Mouse (Mus musculus): ENCODE data around the gene Rapgef5. TPM values are rescaled to one million over a fixed set of nuclear protein-coding genes. Genes with fewer than 3 reads are reported as not detected.

The Rapgef5 gene
- polyA plus RNA-seq, 1 experiment from 2014 or later: 7.9 TPM

GRCm38 (mm10) chr12:117771156-117771555 is 254.9 kb downstream of the Rapgef5 start:
- H3K27ac ChIP-seq (ENCODE audit: low read depth, low read length): no peak overlapping the region
- no peak overlapping the region for H3K4me2 ChIP-seq (ENCODE audit: low read depth, low read length, severe bottlenecking)
- DNase-seq (ENCODE audit: low spot score): no peak
- H3K9ac ChIP-seq (ENCODE audit: low read length): no peak overlapping the region
- H3K36me3 ChIP-seq (ENCODE audit: control insufficient read depth, insufficient read depth, low read length): no peaks in the 10 kb centered on the region
- H3K27me3 ChIP-seq (ENCODE audit: control insufficient read depth, insufficient read depth, low read length): no peaks in the 10 kb centered on the region
- H3K4me3 ChIP-seq (ENCODE audit: low read depth, low read length): no peak overlapping the region
- no peaks in the 10 kb centered on the region for H3K9me3 ChIP-seq (ENCODE audit: control insufficient read depth, low read length)
- no peaks in the 10 kb centered on the region for H3K4me1 ChIP-seq (replicated peaks; ENCODE audit: control insufficient read depth, insufficient read depth, low read length)
- WGBS: 83% methylated on average over 4 of the region's 4 CpGs
- ATAC-seq (replicated peaks; ENCODE audit: low FRiP score): no peak

DNA sequence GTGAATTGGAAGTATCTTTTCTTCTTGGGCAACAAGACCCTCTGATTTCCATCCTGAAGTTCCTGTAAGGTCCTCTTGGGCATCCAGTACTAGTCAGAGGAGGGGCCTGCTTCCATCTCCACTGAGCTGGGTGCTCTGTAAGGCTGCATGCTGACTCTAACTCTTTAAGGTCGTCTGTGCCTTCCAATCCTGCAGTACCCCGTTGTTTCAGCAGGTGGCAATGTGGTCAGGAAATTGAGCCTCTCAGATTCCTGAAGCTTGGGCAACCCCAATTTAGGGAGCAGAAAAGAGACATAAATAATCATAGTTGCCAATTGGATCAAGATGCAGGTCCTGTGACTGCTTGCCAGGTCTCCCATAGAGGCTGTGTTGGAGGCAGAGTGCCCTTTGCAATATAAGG is 256.4 kb downstream of the Rapgef5 start:
- peak; percentile 54 for ATAC-seq (replicated peaks; ENCODE audit: low FRiP score)
- WGBS: 0% methylated on average over 2 of the region's 2 CpGs
- no peak overlapping the region for H3K4me2 ChIP-seq (ENCODE audit: low read depth, low read length, severe bottlenecking)

DNA sequence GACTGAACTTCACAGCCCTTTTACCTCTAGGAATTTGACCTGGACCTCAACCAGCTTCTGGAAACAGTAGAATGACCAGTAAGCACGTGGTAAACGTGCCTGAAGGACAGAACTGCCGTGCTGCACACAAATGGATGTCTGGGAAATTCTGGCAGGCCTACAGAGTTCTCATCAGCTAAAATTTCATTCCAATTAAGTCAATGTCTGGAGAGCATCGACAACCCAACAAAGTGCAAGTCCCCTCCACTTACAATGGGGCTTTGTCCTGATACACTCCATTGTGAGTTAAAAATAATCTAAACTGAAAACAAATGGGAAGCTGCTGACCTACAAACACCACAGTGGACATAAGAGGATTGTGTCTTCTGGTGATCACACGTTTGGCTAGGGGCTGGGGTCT is 260.6 kb downstream of the Rapgef5 start:
- Histone ChIP-seq H3K9ac (ENCODE audit: low read length) (no peak overlapping the region), H3K4me3 (ENCODE audit: low read depth, low read length) (no peak overlapping the region), H3K9me3 (ENCODE audit: control insufficient read depth, low read length) (no peaks in the 10 kb centered on the region), H3K27me3 (ENCODE audit: control insufficient read depth, insufficient read depth, low read length) (no peaks in the 10 kb centered on the region), H3K36me3 (ENCODE audit: control insufficient read depth, insufficient read depth, low read length) (no peaks in the 10 kb centered on the region), H3K27ac (ENCODE audit: low read depth, low read length) (no peak overlapping the region), H3K4me2 (ENCODE audit: low read depth, low read length, severe bottlenecking) (no peak overlapping the region), H3K4me1 (replicated peaks; ENCODE audit: control insufficient read depth, insufficient read depth, low read length) (no peaks in the 10 kb centered on the region)
- 63% methylated on average over 5 of the region's 5 CpGs for WGBS
- no peak for DNase-seq (ENCODE audit: low spot score)
- ATAC-seq (replicated peaks; ENCODE audit: low FRiP score): no peak

More for the DNA sequence above, 256.4 kb downstream of the Rapgef5 start:
- H3K27ac ChIP-seq (ENCODE audit: low read depth, low read length): no peak overlapping the region
- DNase-seq (ENCODE audit: low spot score): peak; percentile 83
- no peak overlapping the region for H3K4me3 ChIP-seq (ENCODE audit: low read depth, low read length)
- H3K4me1 ChIP-seq (replicated peaks; ENCODE audit: control insufficient read depth, insufficient read depth, low read length): no peaks in the 10 kb centered on the region
- no peaks in the 10 kb centered on the region for H3K9me3 ChIP-seq (ENCODE audit: control insufficient read depth, low read length)
- H3K27me3 ChIP-seq (ENCODE audit: control insufficient read depth, insufficient read depth, low read length): no peaks in the 10 kb centered on the region
- H3K9ac ChIP-seq (ENCODE audit: low read length): no peak overlapping the region
- no peaks in the 10 kb centered on the region for H3K36me3 ChIP-seq (ENCODE audit: control insufficient read depth, insufficient read depth, low read length)

- H3K4me1 ChIP-seq (replicated peaks; ENCODE audit: control insufficient read depth, insufficient read depth, low read length): no peaks in the 10 kb centered on the region
- no peak for ATAC-seq (replicated peaks; ENCODE audit: low FRiP score)
- no peaks in the 10 kb centered on the region for H3K27me3 ChIP-seq (ENCODE audit: control insufficient read depth, insufficient read depth, low read length)
- WGBS: 61% methylated on average over 2 of the region's 2 CpGs
- no peak overlapping the region for H3K27ac ChIP-seq (ENCODE audit: low read depth, low read length)
- H3K9me3 ChIP-seq (ENCODE audit: control insufficient read depth, low read length): no peaks in the 10 kb centered on the region
- no peak for DNase-seq (ENCODE audit: low spot score)
- H3K4me3 ChIP-seq (ENCODE audit: low read depth, low read length): no peak overlapping the region
- H3K36me3 ChIP-seq (ENCODE audit: control insufficient read depth, insufficient read depth, low read length): no peaks in the 10 kb centered on the region
- no peak overlapping the region for H3K9ac ChIP-seq (ENCODE audit: low read length)
- H3K4me2 ChIP-seq (ENCODE audit: low read depth, low read length, severe bottlenecking): no peak overlapping the region
These were observed 265.1 kb downstream of the Rapgef5 start for GRCm38 (mm10) chr12:117781360-117781759.

DNA sequence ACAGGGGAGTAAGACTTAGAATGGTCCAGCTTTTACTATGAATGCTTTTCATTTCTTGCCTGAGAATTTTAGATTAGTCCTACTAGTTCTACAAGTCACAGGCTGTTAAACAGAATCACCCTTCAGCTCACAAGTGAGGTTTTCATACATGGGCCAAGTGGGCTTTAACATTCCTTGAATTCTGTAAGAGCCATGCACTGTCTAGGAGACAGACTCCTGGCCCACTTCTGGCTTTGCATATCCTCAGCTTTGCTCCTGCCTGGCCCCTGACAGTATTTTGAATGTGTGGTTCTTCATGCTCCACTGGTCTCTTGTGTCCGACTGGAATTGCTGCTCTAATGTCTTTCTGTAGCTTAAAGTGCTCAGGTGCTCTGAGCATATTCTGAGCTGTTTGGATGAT is 267.1 kb downstream of the Rapgef5 start:
- ATAC-seq (replicated peaks; ENCODE audit: low FRiP score): no peak
- DNase-seq (ENCODE audit: low spot score): no peak
- Histone ChIP-seq H3K27me3 (ENCODE audit: control insufficient read depth, insufficient read depth, low read length) (no peaks in the 10 kb centered on the region; the same call in 1 of the 2 replicates), H3K27ac (ENCODE audit: low read depth, low read length) (no peak overlapping the region), H3K4me2 (ENCODE audit: low read depth, low read length, severe bottlenecking) (no peak overlapping the region), H3K36me3 (ENCODE audit: control insufficient read depth, insufficient read depth, low read length) (no peaks in the 10 kb centered on the region), H3K9me3 (ENCODE audit: control insufficient read depth, low read length) (no peaks in the 10 kb centered on the region), H3K4me3 (ENCODE audit: low read depth, low read length) (no peak overlapping the region), H3K9ac (ENCODE audit: low read length) (no peak overlapping the region), H3K4me1 (replicated peaks; ENCODE audit: control insufficient read depth, insufficient read depth, low read length) (no peaks in the 10 kb centered on the region; the same call in 1 of the 2 replicates)
- WGBS: 16% methylated on average over 1 of the region's 1 CpGs

DNA sequence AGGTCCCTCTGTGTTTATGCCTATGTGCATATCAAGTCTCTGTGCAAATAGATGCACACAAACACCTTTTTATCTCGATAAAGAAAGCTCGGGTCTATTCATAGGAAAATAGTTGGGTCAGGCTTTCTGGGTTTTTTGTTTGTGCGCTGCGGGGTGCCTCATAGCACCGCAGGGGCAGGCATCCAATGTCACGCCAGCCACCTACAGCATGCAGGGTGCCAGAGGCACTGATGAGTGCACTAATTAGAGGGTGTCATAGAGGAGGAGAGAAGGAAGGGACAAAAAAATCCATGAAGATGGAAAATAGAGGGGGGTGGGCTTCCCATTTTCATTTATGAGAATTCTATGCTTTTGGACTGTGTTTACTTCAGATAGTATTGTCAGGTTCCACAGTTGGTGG is 270.3 kb downstream of the Rapgef5 start:
- DNase-seq (ENCODE audit: low spot score) (no peak), ATAC-seq (replicated peaks; ENCODE audit: low FRiP score) (no peak)
- 16% methylated on average over 6 of the region's 6 CpGs for WGBS
- H3K9me3 ChIP-seq (ENCODE audit: control insufficient read depth, low read length): no peaks in the 10 kb centered on the region
- H3K4me2 ChIP-seq (ENCODE audit: low read depth, low read length, severe bottlenecking): no peak overlapping the region
- no peak overlapping the region for H3K4me3 ChIP-seq (ENCODE audit: low read depth, low read length)
- no peaks in the 10 kb centered on the region for H3K36me3 ChIP-seq (ENCODE audit: control insufficient read depth, insufficient read depth, low read length)
- H3K4me1 ChIP-seq (replicated peaks; ENCODE audit: control insufficient read depth, insufficient read depth, low read length): peaks cover 9% of the 10 kb centered on the region; the same call in 1 of the 2 replicates
- H3K9ac ChIP-seq (ENCODE audit: low read length): no peak overlapping the region
- no peaks in the 10 kb centered on the region; the same call in 1 of the 2 replicates for H3K27me3 ChIP-seq (ENCODE audit: control insufficient read depth, insufficient read depth, low read length)
- no peak overlapping the region for H3K27ac ChIP-seq (ENCODE audit: low read depth, low read length)

DNA sequence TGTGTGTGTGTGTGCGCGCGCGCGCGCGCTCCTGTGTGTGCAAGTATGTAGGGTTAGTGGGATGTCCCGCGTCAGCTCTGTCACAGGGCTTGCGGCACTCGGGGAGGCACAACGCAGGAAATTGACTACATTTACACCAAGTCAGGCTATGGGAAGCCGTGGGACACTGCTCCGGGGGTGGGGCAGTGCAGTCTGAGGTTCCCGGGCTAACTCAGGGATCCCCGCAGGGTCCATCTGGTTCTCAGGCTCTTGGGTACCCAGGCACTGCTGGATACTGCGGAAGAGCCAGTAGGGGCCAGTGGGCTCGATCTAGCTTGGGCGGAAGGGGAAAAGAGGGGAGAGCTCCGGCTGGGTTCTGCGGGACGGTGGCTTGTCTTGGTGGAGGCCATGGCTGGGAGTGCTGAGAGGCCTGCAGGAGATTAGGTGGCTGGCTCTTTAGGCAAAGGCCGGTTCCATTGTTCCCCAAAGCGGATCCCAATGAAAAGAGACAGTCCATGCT is 272.3 kb downstream of the Rapgef5 start:
- Histone ChIP-seq H3K9ac (ENCODE audit: low read length) (peak overlapping the region; percentile 46), H3K36me3 (ENCODE audit: control insufficient read depth, insufficient read depth, low read length) (no peaks in the 10 kb centered on the region), H3K9me3 (ENCODE audit: control insufficient read depth, low read length) (no peaks in the 10 kb centered on the region), H3K4me2 (ENCODE audit: low read depth, low read length, severe bottlenecking) (peak overlapping the region; percentile 55), H3K27me3 (ENCODE audit: control insufficient read depth, insufficient read depth, low read length) (no peaks in the 10 kb centered on the region; the same call in 1 of the 2 replicates), H3K4me1 (replicated peaks; ENCODE audit: control insufficient read depth, insufficient read depth, low read length) (peaks cover 9% of the 10 kb centered on the region; the same call in 1 of the 2 replicates), H3K4me3 (ENCODE audit: low read depth, low read length) (peak overlapping the region; percentile 22; the same call in 1 of the 2 replicates), H3K27ac (ENCODE audit: low read depth, low read length) (no peak overlapping the region)
- DNase-seq (ENCODE audit: low spot score): peak; percentile 60
- WGBS: 10% methylated on average over 24 of the region's 24 CpGs
- ATAC-seq (replicated peaks; ENCODE audit: low FRiP score): peak; percentile 58; the same call in 1 of the 2 replicates

- Histone ChIP-seq H3K27me3 (ENCODE audit: control insufficient read depth, insufficient read depth, low read length) (no peaks in the 10 kb centered on the region; the same call in 1 of the 2 replicates), H3K36me3 (ENCODE audit: control insufficient read depth, insufficient read depth, low read length) (no peaks in the 10 kb centered on the region), H3K27ac (ENCODE audit: low read depth, low read length) (no peak overlapping the region), H3K9ac (ENCODE audit: low read length) (peak overlapping the region; percentile 46), H3K4me1 (replicated peaks; ENCODE audit: control insufficient read depth, insufficient read depth, low read length) (peaks cover 9% of the 10 kb centered on the region; the same call in 1 of the 2 replicates), H3K4me2 (ENCODE audit: low read depth, low read length, severe bottlenecking) (peak overlapping the region; percentile 55), H3K4me3 (ENCODE audit: low read depth, low read length) (0 out of 2 replicates have a peak overlapping the region, but pooled peaks have one; percentile 22), H3K9me3 (ENCODE audit: control insufficient read depth, low read length) (no peaks in the 10 kb centered on the region)
- ATAC-seq (replicated peaks; ENCODE audit: low FRiP score): peak; percentile 69
- WGBS: 15% methylated on average over 7 of the region's 7 CpGs
- DNase-seq (ENCODE audit: low spot score): no peak
These were observed 272.7 kb downstream of the Rapgef5 start for GRCm38 (mm10) chr12:117789017-117789416.

GRCm38 (mm10) chr12:117795303-117795702 is 279.0 kb downstream of the Rapgef5 start:
- ATAC-seq (replicated peaks; ENCODE audit: low FRiP score): no peak
- Histone ChIP-seq H3K36me3 (ENCODE audit: control insufficient read depth, insufficient read depth, low read length) (no peaks in the 10 kb centered on the region), H3K27ac (ENCODE audit: low read depth, low read length) (no peak overlapping the region), H3K4me2 (ENCODE audit: low read depth, low read length, severe bottlenecking) (no peak overlapping the region), H3K27me3 (ENCODE audit: control insufficient read depth, insufficient read depth, low read length) (no peaks in the 10 kb centered on the region), H3K9me3 (ENCODE audit: control insufficient read depth, low read length) (no peaks in the 10 kb centered on the region), H3K4me1 (replicated peaks; ENCODE audit: control insufficient read depth, insufficient read depth, low read length) (no peaks in the 10 kb centered on the region), H3K4me3 (ENCODE audit: low read depth, low read length) (no peak overlapping the region), H3K9ac (ENCODE audit: low read length) (no peak overlapping the region)
- DNase-seq (ENCODE audit: low spot score): no peak
- WGBS: 83% methylated on average over 4 of the region's 4 CpGs

Measured in forebrain, embryonic 11.5 days (tissue).